Mouse (Mus musculus): ENCODE measurements around the gene Gm10100.
"Not testable (repeated sequence)": the region's sequence is repeated elsewhere in the genome, so short reads cannot be mapped to it uniquely, and the experiment has no call there.

Gene Gm10100

GRCm38 (mm10) chr10:77752312-77752711 is 26.0 kb downstream of the Gm10100 start:
- not testable (repeated sequence) for DNase-seq (ENCODE audit: low read depth, low spot score)

GRCm38 (mm10) chr10:77753448-77753847 is 27.2 kb downstream of the Gm10100 start:
- no peak for DNase-seq (ENCODE audit: low read depth, low spot score)

- not testable (repeated sequence) for DNase-seq (ENCODE audit: low read depth, low spot score)
Observed at GRCm38 (mm10) chr10:77759582-77759981, 33.3 kb downstream of the Gm10100 start, which contains the start of gene Gm3233. Gene Gm3233 (minus strand): TSS chr10:77759682.

DNA sequence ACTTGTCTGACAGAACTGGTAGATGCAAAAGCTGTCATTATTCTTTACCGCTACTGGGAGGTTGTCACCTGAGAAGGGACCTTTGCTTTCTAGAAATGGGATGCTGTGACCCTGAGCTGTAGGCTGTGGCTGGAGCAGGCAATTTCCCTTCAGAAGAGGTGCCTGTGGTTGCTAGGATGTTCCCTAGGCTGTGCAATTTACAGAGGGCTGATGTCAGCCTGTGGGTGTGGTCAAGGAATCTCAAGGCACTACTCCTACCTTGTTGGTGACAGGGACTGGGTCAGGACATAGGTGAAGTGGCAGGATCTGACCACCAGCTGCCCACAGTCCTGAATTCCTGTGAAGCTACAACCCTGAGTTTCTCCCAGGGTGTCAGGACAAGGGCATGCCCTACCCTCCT is 43.4 kb downstream of the Gm10100 start:
- DNase-seq (ENCODE audit: low read depth, low spot score) = no peak

DNA sequence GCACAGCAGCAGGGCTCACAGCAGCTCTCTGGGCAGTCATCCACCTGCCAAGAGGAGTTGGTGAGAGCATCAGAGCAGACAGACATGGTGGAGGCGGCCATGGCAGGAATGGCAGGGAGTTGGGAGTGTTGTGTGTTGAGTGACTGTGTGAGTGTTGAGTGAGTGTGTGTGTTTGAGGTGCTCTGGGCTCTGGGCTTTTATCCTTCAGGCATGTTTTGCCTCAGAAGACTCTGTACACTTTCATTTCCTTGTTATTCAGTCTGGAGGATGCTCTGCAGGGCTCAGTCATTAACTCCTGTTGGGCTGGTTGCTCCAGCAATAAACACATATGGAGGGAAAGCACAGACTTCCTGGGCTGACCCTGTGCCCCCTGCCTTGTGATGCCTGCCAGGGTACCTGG is 44.9 kb downstream of the Gm10100 start, which contains the start of gene Gm3238:
Gm3238 (minus strand) TSS at position 101 of the 400 bp plus-strand sequence.
- DNase-seq (ENCODE audit: low read depth, low spot score) = not testable (repeated sequence)

DNA sequence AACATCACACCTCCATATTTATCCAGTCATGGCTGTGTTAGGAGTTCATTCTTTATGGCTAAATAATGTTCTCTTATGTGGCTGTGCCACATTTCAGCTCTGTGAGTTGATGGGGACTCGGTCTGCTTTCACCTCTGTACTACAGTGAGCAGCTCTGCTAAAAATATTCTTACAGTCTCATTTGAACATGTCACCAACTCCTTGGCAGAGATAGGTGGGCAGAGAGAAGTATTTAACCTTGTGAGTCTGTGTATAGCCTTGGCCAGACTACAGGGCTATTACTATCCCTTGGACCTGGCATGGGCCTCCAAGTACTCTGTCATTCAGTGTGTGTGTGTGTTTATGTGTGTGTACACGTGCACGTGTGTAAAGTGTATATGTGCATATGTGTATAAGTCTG is 45.9 kb downstream of the Gm10100 start:
- not testable (repeated sequence) for DNase-seq (ENCODE audit: low read depth, low spot score)

Data from embryo, embryonic 11.5 days (tissue).